Mouse (Mus musculus): ENCODE measurements at regions not wholly inside any gene's neighbourhood (a gene's known extent, or its start where the extent isn't known, plus 50 kb on each side); places are given as distances from the start of the nearest gene placed in this dataset.

- no peak for DNase-seq (ENCODE audit: low read depth, low spot score)
Observed at GRCm38 (mm10) chr13:47748906-47749305, 512.1 kb upstream of the Id4 start.

DNA sequence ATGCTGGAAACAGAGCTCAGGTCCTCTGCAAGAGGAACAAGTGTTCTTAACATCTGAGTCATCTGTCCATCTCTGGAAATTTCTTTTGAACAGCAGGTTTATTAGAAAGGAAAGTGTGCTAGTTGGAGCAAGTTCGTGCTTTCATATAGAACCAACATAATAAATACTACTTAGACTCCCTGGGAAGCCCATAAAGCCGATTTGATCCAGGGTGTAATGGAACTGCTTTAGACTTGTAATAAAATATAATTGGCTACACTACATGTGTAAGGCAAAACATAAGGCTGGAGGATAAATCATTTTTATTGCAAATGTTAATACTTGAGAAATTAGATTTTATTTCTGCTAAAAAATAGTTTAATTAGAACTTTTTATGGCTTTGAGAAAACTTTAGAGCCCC lies 510.0 kb upstream of the Id4 start:
- DNase-seq (ENCODE audit: low read depth, low spot score), result no peak

DNA sequence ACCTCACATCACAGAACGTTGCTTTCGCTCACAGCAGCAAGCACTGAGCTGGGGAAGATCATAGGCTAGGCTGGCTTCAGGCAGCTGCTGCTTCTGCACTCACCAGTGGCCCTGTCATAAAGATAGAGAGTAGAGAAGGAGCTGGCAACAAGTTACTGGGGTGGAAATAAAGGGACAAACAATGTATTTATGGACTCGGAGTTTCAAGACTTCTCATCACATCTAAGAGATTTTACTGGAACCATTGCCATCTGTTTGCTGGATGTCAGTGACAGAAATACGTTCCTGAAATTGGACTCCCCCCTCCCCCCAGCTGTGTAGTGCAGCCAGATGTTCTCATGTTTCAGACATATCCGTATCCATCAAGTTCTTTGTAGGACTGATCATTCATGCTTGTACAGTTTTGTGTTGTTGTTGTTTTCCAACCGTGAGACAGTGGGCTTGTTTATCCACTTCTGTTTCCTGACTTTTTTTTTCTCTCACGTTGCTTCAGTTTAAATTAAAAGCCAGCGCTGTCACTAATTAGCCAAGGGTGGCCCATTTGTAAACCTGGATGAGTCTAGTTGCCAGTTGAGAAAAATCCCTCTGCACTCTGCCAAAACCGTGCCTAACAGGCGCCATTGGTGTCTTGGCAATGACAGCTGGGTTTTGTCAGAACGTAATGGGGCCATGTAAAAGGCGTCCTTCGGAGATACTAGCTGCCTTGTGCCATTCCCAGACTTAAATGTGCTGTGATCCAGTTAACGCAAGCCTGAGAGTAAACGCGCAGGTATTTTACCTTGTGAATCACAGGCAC lies 496.0 kb upstream of the Id4 start:
- no peak for DNase-seq (ENCODE audit: low read depth, low spot score)

DNA sequence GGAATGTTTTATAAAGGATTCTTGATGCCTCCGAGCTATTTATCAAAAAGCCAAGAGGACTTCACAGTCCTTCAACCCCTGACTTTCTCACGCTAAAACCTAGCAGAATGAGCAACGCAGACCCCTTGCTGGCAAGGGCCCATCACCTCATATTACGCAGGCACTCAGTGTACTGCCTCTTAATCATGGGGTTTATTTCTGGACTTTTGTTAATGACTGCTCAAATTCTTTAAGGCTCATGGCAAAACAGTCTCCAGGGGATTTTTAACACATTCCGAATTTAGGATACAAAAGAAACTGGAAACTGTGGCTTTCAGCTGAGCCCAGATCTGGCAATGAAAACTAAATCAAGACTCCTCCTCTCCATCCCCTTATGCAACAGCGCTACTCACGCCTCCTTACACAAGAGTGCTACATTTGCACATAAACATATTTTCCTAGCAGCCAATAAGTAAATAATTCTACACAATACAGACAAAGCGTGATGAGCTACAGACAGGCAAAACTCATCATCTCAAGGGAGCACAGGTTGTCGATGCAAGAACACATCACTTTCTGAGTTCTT lies 492.0 kb upstream of the Id4 start:
- DNase-seq (ENCODE audit: low read depth, low spot score), result no peak

DNA sequence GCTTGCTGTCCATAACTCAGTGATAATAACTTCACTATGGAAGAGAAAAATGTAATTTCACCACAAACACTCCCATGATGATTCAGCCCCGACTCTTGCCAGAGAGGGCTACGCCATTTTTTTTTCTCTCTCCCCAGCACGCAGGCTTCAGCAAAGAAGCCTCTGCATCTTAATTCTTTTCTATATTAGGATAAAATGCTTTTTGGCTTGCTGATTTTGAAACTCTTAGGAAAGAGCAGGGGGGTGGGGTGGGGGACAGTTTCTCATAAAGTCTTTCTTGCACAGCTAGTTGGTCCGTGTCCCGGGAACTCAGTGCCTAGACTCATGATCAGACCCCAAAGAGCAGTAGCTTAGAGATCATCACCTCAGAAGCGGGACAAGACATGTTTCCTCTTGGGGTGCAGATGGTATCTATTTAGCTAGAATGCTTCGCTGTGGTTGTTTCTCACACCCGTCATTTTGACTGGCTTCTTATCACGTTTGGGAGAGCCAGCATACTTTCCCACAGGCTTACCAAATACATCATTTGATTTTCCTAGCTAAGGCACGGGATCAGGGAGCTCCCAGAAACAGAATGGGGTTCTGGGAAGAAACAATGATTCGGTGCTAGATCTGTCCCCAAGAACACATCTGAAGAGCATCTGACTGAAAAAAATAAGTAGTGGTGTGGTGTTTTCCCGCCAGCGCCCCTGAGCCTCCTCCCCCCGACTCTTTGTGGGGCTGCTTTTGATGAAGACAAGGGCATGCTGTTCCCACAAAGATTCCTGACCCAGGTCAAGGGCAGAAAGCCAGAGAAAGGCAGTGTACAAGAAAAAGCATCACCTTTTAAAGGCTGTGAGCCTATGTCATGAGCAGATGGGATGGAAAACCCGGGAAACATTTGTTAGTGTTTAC lies 483.6 kb upstream of the Id4 start:
- DNase-seq (ENCODE audit: low read depth, low spot score), result no peak

DNA sequence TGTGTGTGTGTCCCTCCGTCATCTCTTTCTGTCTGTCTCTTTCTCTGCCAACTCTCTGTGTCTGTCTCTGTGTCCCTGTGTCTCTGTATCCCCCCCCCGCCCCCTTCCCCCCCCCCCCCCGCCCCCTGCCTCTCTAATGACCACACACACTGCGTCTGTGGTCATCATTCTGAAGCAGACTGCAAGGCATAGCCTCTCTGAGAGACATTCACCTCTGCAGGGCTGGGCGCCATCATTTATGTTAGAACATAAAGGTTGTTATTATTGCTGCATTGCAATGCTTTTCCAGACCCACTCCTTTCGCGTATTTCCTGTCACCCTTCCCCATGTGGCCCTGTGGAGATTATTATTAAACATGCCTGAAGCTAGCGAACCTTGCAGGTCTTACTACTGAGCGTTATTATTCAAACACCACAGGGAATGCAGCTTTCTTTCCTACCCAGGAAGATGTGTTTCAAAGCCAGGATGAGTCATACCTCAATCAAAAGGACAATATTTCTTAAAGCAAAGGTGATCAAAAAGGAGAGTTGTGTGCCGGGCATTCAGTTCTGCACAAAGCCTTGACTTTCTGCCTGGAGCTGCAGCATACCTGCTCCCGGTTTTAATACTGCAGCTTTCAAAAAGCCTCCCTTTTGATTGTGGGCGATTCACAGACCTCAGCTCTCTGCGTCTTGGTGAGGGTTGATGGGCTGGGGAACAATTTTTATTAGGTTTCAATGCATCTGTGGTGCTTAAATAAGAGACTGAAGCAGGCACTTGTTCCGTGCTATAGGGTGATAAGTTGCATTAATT lies 482.6 kb upstream of the Id4 start:
- no peak for DNase-seq (ENCODE audit: low read depth, low spot score)

- DNase-seq (ENCODE audit: low read depth, low spot score), result no peak
Observed at GRCm38 (mm10) chr13:47784406-47784805, 476.6 kb upstream of the Id4 start.

- no peak for DNase-seq (ENCODE audit: low read depth, low spot score)
Observed at GRCm38 (mm10) chr13:47797859-47798258, 463.2 kb upstream of the Id4 start.

GRCm38 (mm10) chr13:47811711-47812415 lies 449.2 kb upstream of the Id4 start:
- no peak for DNase-seq (ENCODE audit: low read depth, low spot score)

- no peak for DNase-seq (ENCODE audit: low read depth, low spot score)
Observed at GRCm38 (mm10) chr13:47818924-47819564, 442.0 kb upstream of the Id4 start.

- peak; percentile 18 for DNase-seq (ENCODE audit: low read depth, low spot score)
Observed at GRCm38 (mm10) chr13:47836491-47836890, 424.5 kb upstream of the Id4 start.

- no peak for DNase-seq (ENCODE audit: low read depth, low spot score)
Observed at GRCm38 (mm10) chr13:47842418-47842817, 418.6 kb upstream of the Id4 start.

GRCm38 (mm10) chr13:47843011-47843410 lies 418.0 kb upstream of the Id4 start:
- DNase-seq (ENCODE audit: low read depth, low spot score), result no peak

DNA sequence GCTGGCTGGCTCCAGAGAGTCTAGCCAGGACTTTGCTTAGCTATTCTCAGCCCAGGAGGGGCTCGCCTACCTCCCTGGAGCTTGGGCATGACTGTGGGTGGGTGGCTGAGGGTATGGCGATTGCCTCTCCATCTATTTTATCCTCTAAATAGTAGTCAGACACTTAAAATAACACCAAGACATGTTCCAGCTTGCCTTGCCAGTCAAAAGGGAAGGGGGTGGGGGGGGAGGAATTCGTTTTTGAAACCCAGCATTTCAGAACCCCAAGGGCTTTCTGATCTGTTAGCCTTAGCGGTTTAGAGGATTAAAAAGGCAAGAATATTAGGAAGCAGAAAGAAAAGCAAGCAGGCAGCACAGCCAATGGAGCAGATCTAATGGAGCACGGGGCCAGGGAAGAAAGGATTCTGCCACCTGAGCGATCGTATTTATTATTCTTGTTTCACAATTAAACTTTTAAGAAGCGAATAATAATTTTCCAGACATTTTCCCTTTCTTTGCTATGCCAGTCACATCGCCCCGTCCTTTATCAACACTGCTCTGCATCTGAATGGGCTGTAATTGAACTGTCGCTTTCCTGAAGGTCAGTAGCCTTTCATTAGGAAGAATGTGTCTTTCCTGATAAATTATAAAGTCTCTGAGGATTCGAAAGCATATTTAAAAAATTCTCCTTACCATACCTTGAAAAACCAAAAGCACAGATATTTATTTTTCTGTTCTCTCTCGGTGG lies 417.3 kb upstream of the Id4 start:
- DNase-seq (ENCODE audit: low read depth, low spot score), result no peak

- no peak for DNase-seq (ENCODE audit: low read depth, low spot score)
Observed at GRCm38 (mm10) chr13:47846713-47847112, 414.3 kb upstream of the Id4 start.

- no peak for DNase-seq (ENCODE audit: low read depth, low spot score)
Observed at GRCm38 (mm10) chr13:47848371-47849188, 412.4 kb upstream of the Id4 start.

DNA sequence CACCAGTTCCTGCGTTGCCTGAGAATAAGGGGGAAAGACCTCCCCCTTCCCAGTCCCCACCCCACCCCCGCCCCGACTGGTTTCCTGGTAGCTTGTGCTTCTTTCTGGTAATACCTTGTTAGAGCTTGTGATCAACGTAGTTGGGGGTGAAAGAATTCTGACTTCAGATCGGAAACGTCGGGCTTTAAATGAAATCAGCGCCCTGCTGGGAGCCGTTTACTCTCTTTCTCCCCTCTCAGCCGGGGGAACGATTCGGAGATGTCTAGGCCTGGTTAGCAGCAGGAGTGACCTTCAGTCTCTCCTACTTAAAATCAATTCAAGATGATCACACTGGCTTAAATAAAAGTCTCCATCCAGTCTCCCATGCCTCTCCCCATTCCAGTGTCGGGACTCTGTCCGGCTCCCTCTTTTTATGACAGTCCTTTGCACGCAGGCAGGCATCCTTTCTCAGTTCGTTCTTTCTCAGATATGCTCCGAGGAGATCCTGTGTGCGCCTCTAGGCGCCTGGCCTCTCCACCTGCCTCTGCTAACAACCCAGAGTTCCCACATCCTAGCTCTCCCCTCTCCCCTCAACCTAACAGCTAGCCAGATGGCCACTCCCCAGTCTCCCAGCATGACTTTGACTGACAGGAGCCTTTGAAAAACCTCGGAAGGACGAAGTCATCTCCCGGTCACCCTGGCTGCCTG lies 405.5 kb upstream of the Id4 start:
- peak; percentile 55 for DNase-seq (ENCODE audit: low read depth, low spot score)

DNA sequence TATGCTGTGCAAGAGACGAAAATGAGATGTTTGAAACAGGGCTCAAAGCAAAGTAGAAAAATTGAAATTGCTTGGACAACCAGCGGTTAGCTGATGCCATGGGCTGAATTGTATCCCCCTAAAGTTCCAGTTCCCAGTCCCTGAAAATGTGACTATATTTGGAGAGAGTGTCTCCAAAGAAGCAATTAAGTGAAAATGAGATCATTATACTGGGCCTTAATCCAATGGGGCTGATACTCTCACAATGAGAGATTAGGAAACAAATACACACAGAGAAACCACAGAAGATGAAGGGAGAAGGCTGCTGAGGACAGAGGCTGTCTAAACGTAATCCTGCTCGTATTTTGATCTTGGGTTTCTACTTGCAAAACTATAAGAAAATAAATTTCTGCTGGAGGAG lies 402.1 kb upstream of the Id4 start:
- DNase-seq (ENCODE audit: low read depth, low spot score), result no peak
